Mouse (Mus musculus) heart, embryonic 14.5 days (tissue): Measurements from ENCODE around the gene Lgals7. TPM values are rescaled to one million over a fixed set of nuclear protein-coding genes. Genes with fewer than 3 reads are reported as not detected.

Experiments used
- ATAC-seq: fragments of 200-750 bp; cut with Nextera tagmentation; 2 replicates; pipeline ENCODE4 v1.8.0; 2017; ENCODE audit warnings: low read depth, moderate TSS enrichment; ENCODE audit not compliant: insufficient number of reproducible peaks, insufficient read depth, low FRiP score
- H3K27ac ChIP-seq, 2 experiments: fragments of 200-500 bp in 1 of 2; fragments of 300-500 bp in 1 of 2; sonication (generic) in 1 of 2; replicated peaks in 1 of 2; 2 replicates each; pipeline ENCODE4 v1.5.1; 2012 to 2014; ENCODE audit warnings: low read depth in 2 of 2, low read length in 2 of 2, control low read depth in 1 of 2, mild to moderate bottlenecking in 1 of 2, mixed read lengths in 1 of 2; ENCODE audit not compliant: control insufficient read depth in 1 of 2, insufficient read depth in 1 of 2
- H3K27me3 ChIP-seq: fragments of 300-500 bp; sonication (generic); 2 replicates; pipeline ENCODE4 v1.6.1; 2014; ENCODE audit warnings: mild to moderate bottlenecking, low read length, control low read depth; ENCODE audit not compliant: control insufficient read depth, insufficient read depth
- H3K36me3 ChIP-seq: fragments of 300-500 bp; sonication (generic); 2 replicates; pipeline ENCODE4 v1.6.1; 2014; ENCODE audit warnings: mild to moderate bottlenecking, control low read depth, low read length, mixed read lengths; ENCODE audit not compliant: control insufficient read depth, insufficient read depth
- H3K4me1 ChIP-seq, 2 experiments: fragments of 200-500 bp in 1 of 2; fragments of 300-500 bp in 1 of 2; sonication (generic) in 1 of 2; 2 replicates each; pipeline ENCODE4 v1.6.1; 2012 to 2014; ENCODE audit warnings: low read length in 2 of 2, control low read depth in 1 of 2, mixed read lengths in 1 of 2; ENCODE audit not compliant: control insufficient read depth in 2 of 2, insufficient read depth in 2 of 2
- H3K4me2 ChIP-seq: fragments of 300-500 bp; sonication (generic); 2 replicates; pipeline ENCODE4 v1.6.1; 2014; ENCODE audit warnings: mild to moderate bottlenecking, low read length
- H3K4me3 ChIP-seq, 2 experiments: fragments of 200-500 bp in 1 of 2; fragments of 300-500 bp in 1 of 2; sonication (generic) in 1 of 2; 2 replicates each; pipeline ENCODE4 v1.5.1; 2012 to 2014; ENCODE audit warnings: low read length in 2 of 2, mild to moderate bottlenecking in 2 of 2, control low read depth in 1 of 2, low read depth in 1 of 2, moderate library complexity in 1 of 2; ENCODE audit not compliant: control insufficient read depth in 1 of 2, insufficient read depth in 1 of 2
- H3K9ac ChIP-seq: fragments of 300-500 bp; sonication (generic); 2 replicates; pipeline ENCODE4 v1.6.1; 2014; ENCODE audit warnings: mild to moderate bottlenecking, low read length
- H3K9me3 ChIP-seq: fragments of 300-500 bp; sonication (generic); 2 replicates; pipeline ENCODE4 v1.6.1; 2016; ENCODE audit warnings: low read length, control low read depth; ENCODE audit not compliant: control insufficient read depth
- WGBS: fragments of 180-500 bp; shearing (Covaris S2); extraction: QIAGEN DNeasy Blood & Tissue Kit; methylation state at CpG from one replicate; pipeline ENCODE4 v1.1.7; 2014; 5-methylcytosine and 5-hydroxymethylcytosine counted together
- polyA plus RNA-seq: library from polyadenylated mRNA; unstranded; fragments of >200 nt; fragmentation: Nextera tagmentation; extraction: Ambion mirVana; gene quantifications from 2 replicates; pipeline ENCODE4 v1.2.1, GENCODE M21; 2014

The Lgals7 gene
- polyA plus RNA-seq, 1 experiment from 2014 or later: 2.6 TPM

DNA sequence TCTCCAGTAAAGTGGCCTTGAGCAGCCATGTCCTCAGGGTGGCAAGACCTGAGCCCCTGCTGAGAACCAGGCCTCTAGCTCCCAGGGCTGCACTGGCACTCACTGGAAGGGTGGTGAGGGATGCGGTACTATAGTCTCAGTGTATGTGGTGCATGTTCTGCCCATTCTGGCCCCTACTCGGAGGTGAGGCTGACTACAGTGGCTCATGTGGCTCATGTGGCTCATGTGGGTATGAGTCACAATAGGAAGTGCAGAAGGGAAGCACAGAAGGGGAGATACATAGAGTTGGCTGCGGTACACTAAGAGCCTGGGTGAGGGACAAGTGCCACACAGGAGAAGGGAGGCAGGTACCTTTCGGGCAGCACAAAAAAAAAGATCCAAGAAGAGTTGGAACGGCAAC lies 43.5 kb downstream of the Lgals7 start:
- ATAC-seq: no peak
- Histone ChIP-seq H3K27ac (no peak overlapping the region), H3K9ac (no peak overlapping the region)

DNA sequence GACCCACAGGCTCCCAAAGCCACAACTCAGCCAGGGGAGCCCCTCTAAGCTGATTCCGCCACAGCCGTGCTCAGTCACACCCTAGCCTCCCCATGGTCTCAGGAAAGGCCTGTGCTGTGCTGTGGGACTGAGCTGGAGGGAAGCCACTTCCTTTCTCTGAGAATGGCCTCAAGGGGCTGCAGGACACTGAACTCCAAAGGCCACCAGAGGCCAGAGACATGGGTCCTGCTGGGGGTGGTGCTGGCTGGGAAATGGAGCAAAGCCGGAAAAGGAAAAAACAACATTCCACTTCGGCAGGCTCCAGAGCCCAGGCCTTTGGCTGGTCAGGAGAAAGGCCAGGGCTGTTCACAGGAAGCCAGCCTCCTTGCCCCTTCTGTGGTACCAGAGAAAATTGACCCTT lies 48.0 kb downstream of the Lgals7 start:
- WGBS: 37% methylated on average over 4 of the region's 4 CpGs
- H3K9ac ChIP-seq: no peak overlapping the region

More for the DNA sequence above, 43.5 kb downstream of the Lgals7 start:
- no peaks in the 10 kb centered on the region for H3K27me3 ChIP-seq
- peaks cover 100% of the 10 kb centered on the region for H3K36me3 ChIP-seq
- no peak overlapping the region for H3K4me2 ChIP-seq
- 85% methylated on average over 5 of the region's 5 CpGs for WGBS
- H3K4me1 ChIP-seq: peaks cover 7 to 26% of the 10 kb centered on the region in 2 experiments; a peak in 3 of 4 replicates
- no peak overlapping the region for H3K4me3 ChIP-seq
- no peaks in the 10 kb centered on the region for H3K9me3 ChIP-seq

DNA sequence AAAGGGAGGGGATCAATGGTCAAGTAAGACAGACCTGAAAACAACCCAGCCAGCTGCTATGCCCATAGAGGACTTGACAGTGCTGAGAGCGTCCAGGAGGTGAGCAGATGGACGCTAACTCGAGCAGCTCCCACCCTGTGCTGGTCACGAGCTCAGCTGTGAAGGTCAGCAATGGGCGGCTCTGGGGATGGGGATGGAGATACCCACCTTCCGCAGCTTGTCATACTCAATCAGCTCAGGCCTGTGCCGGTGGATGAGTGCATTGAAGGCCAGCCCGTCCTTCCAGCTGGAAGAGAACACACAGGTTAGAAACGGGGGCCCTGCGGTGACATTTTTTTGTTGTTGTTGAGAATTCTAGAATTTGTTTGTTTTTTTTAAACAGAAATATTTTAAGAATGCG lies 49.5 kb downstream of the Lgals7 start:
- Histone ChIP-seq H3K9me3 (no peaks in the 10 kb centered on the region), H3K36me3 (peaks cover 100% of the 10 kb centered on the region), H3K4me1 (peaks cover 3 to 18% of the 10 kb centered on the region in 2 experiments; a peak in 3 of 4 replicates), H3K4me2 (no peak overlapping the region), H3K4me3 (no peak overlapping the region), H3K27me3 (no peaks in the 10 kb centered on the region), H3K27ac (peak overlapping the region in 1 of 2 experiments; percentile 79; a peak in 1 of 4 replicates), H3K9ac (no peak overlapping the region)
- WGBS: 70% methylated on average over 11 of the region's 11 CpGs
- ATAC-seq: no peak

More for the DNA sequence above, 48.0 kb downstream of the Lgals7 start:
- Histone ChIP-seq H3K4me1 (peaks cover 3 to 10% of the 10 kb centered on the region in 2 experiments; a peak in 2 of 4 replicates), H3K27ac (peak overlapping the region; percentile 68 to 79), H3K36me3 (peaks cover 100% of the 10 kb centered on the region), H3K4me2 (no peak overlapping the region), H3K4me3 (no peak overlapping the region), H3K9me3 (no peaks in the 10 kb centered on the region), H3K27me3 (no peaks in the 10 kb centered on the region)
- ATAC-seq: peak; percentile 68

Other genes with a start within 250 kb of the Lgals7 start
- gene Acp7, start 232.5 kb upstream of the Lgals7 start, polyA plus RNA-seq: not detected in 2 replicates
- 3.7 and 4.2 TPM in 2 replicates for gene Fbxo27, start 171.0 kb upstream of the Lgals7 start, polyA plus RNA-seq
- gene Fbxo17, start 147.0 kb upstream of the Lgals7 start, polyA plus RNA-seq: 8.0 and 8.6 TPM in 2 replicates
- 129 and 135 TPM in 2 replicates for gene Mrps12, start 122.0 kb upstream of the Lgals7 start, polyA plus RNA-seq
- gene Sars2, start 121.9 kb upstream of the Lgals7 start, polyA plus RNA-seq: 18.8 and 20.3 TPM in 2 replicates
- gene Ccer2, start 107.7 kb upstream of the Lgals7 start, polyA plus RNA-seq: not detected in 2 replicates
- 56.4 and 57.7 TPM in 2 replicates for gene Sirt2, start 97.1 kb upstream of the Lgals7 start, polyA plus RNA-seq
- gene Nfkbib, start 96.3 kb upstream of the Lgals7 start, polyA plus RNA-seq: 25.7 and 29.5 TPM in 2 replicates
- gene Rinl, start 74.9 kb upstream of the Lgals7 start, polyA plus RNA-seq: 2.1 and 3.7 TPM in 2 replicates
- 151 and 155 TPM in 2 replicates for gene Hnrnpl, start 55.3 kb upstream of the Lgals7 start, polyA plus RNA-seq
- 252 and 254 TPM in 2 replicates for gene Ech1, start 38.6 kb upstream of the Lgals7 start, polyA plus RNA-seq
- 4.7 and 4.8 TPM in 2 replicates for gene Lgals4, start 30.0 kb upstream of the Lgals7 start, polyA plus RNA-seq
- 0.27 and 0.46 TPM in 2 replicates for gene Capn12, start 17.6 kb downstream of the Lgals7 start, polyA plus RNA-seq
- gene Actn4, start 98.5 kb downstream of the Lgals7 start, polyA plus RNA-seq: 221 and 228 TPM in 2 replicates
- 286 and 319 TPM in 2 replicates for gene Eif3k, start 118.0 kb downstream of the Lgals7 start, polyA plus RNA-seq
- 2.8 and 3.3 TPM in 2 replicates for gene Map4k1, start 118.2 kb downstream of the Lgals7 start, polyA plus RNA-seq